Mouse (Mus musculus): ENCODE measurements at regions not wholly inside any gene's neighbourhood (a gene's known extent, or its start where the extent isn't known, plus 50 kb on each side); places are given as distances from the start of the nearest gene placed in this dataset.

- TF ChIP-seq GATA1 (IDR thresholded peaks at IDR 0.05; ENCODE audit: borderline replicate concordance, low read length) = no peak
- TF ChIP-seq FLI1 (IDR thresholded peaks at IDR 0.05; ENCODE audit: low read length) = no peak
Measured at GRCm38 (mm10) chr7:37870956-37871355, 97.5 kb upstream of the Zfp536 start.

All from megakaryocyte, embryonic 14.5 days (primary cell).